Mouse (Mus musculus) heart, embryonic 11.5 days (tissue): Measurements from ENCODE around the gene Zbp1. TPM values are rescaled to one million over a fixed set of nuclear protein-coding genes. Genes with fewer than 3 reads are reported as not detected.

ENCODE experiments used
- ATAC-seq: fragments of 200-750 bp; cut with Nextera tagmentation; replicated peaks from 2 replicates; pipeline ENCODE4 v1.8.0; 2017; ENCODE audit warnings: moderate library complexity; ENCODE audit not compliant: insufficient number of reproducible peaks, low FRiP score, low TSS enrichment
- H3K27ac ChIP-seq: fragments of 300-500 bp; sonication (generic); 2 replicates; pipeline ENCODE4 v1.5.1; 2014; ENCODE audit warnings: mild to moderate bottlenecking, low read depth, low read length
- H3K27me3 ChIP-seq: fragments of 300-500 bp; sonication (generic); 2 replicates; pipeline ENCODE4 v1.6.1; 2014; ENCODE audit warnings: mild to moderate bottlenecking, low read length, mixed read lengths; ENCODE audit not compliant: control insufficient read depth, insufficient read depth
- H3K36me3 ChIP-seq: fragments of 300-500 bp; sonication (generic); 2 replicates; pipeline ENCODE4 v1.6.1; 2014; ENCODE audit warnings: mild to moderate bottlenecking, low read length, moderate library complexity, mixed read lengths; ENCODE audit not compliant: control insufficient read depth, insufficient read depth
- H3K4me1 ChIP-seq: fragments of 300-500 bp; sonication (generic); 2 replicates; pipeline ENCODE4 v1.6.1; 2014; ENCODE audit warnings: low read length; ENCODE audit not compliant: control insufficient read depth, insufficient read depth
- H3K4me2 ChIP-seq: fragments of 300-500 bp; sonication (generic); 2 replicates; pipeline ENCODE4 v1.6.1; 2014; ENCODE audit warnings: mild to moderate bottlenecking, moderate library complexity
- H3K4me3 ChIP-seq: fragments of 300-500 bp; sonication (generic); 2 replicates; pipeline ENCODE4 v1.5.1; 2014; ENCODE audit warnings: low read depth, low read length
- H3K9ac ChIP-seq: fragments of 300-500 bp; sonication (generic); 2 replicates; pipeline ENCODE4 v1.6.1; 2014; ENCODE audit warnings: mild to moderate bottlenecking, low read depth, low read length, moderate library complexity
- H3K9me3 ChIP-seq: fragments of 300-500 bp; sonication (generic); replicated peaks from 2 replicates; pipeline ENCODE4 v1.6.1; 2016; ENCODE audit warnings: low read length; ENCODE audit not compliant: control insufficient read depth
- WGBS: fragments of 180-500 bp; shearing (Covaris S2); extraction: QIAGEN DNeasy Blood & Tissue Kit; methylation state at CpG from one replicate; pipeline ENCODE4 v1.1.7; 2014; ENCODE audit not compliant: insufficient replicate concordance; 5-methylcytosine and 5-hydroxymethylcytosine counted together
- polyA plus RNA-seq: library from polyadenylated mRNA; unstranded; fragments of >200 nt; fragmentation: Nextera tagmentation; extraction: Ambion mirVana; gene quantifications from 2 replicates; pipeline ENCODE4 v1.2.1, GENCODE M21; 2014

Gene Zbp1
- polyA plus RNA-seq, 1 experiment from 2014 or later = not detected

DNA sequence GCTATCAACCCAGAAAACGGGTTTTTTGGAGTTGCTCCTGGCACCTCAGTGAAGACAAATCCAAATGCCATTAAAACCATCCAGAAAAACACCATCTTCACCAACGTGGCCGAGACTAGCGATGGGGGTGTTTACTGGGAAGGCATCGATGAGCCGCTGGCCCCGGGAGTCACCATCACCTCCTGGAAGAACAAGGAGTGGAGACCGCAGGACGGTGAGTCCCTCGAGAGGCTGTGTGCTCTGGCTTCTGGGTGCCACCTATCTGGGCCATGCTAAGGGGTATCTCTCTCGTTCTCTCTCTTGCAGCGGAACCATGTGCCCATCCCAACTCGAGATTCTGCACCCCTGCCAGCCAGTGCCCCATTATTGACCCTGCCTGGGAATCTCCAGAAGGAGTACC lies 61.8 kb downstream of the Zbp1 start:
- Histone ChIP-seq H3K9ac (no peak overlapping the region), H3K9me3 (no peaks in the 10 kb centered on the region), H3K4me1 (peaks cover 3% of the 10 kb centered on the region; the same call in 1 of the 2 replicates), H3K27me3 (no peaks in the 10 kb centered on the region), H3K4me2 (no peak overlapping the region), H3K27ac (no peak overlapping the region), H3K4me3 (no peak overlapping the region), H3K36me3 (no peaks in the 10 kb centered on the region)
- ATAC-seq = no peak
- WGBS = 83% methylated on average over 13 of the region's 13 CpGs

Other genes starting within 250 kb of the Zbp1 start
- gene Spo11, start 241.2 kb downstream of the Zbp1 start, polyA plus RNA-seq = 0.17 and 0.19 TPM in 2 replicates
- 114 and 118 TPM in 2 replicates for gene Rae1, start 218.8 kb downstream of the Zbp1 start, polyA plus RNA-seq
- gene Rbm38, start 198.4 kb downstream of the Zbp1 start, polyA plus RNA-seq = 161 and 169 TPM in 2 replicates
- gene Ctcfl, start 99.4 kb downstream of the Zbp1 start, polyA plus RNA-seq = 0.39 and 0.42 TPM in 2 replicates
- not detected in 2 replicates for gene Pck1, start 65.9 kb downstream of the Zbp1 start, polyA plus RNA-seq
- gene Pmepa1, start 57.6 kb upstream of the Zbp1 start, polyA plus RNA-seq = 3.8 and 4.7 TPM in 2 replicates